ENCODE assay signal across 8 mouse cellular contexts in the genomic region with DNA sequence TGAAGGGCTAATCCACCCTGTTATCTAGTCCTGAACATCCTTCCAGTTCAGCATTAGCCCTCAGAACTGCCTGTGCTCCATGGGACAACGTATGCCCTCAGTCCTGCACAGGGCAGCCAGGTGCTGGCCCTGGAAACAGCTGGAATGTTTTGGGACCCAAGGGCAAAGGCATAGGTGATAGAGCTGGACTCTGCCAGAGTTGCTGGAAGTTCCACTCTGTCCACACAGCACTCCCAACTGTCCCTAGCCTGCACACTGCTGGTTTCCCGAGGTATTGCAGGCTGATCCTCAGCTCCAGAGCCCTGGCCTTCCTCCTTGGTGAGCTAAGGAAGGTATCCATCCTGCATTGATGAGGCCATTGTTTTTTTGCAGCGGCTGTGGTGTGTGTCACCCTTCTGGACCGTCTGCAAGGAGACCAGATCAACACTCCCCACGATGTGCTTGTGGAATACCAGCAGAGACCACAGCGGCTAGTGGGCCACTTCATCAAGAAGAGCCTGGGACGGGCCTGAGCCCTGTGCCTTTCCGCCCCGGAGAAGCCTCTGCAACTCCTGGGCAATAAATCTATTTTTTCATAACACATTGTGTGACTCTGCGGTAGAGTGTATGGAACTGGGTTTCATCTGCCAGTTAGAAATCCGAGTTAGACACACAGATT. TPM values are rescaled to one million over a fixed set of nuclear protein-coding genes. Genes with fewer than 3 reads are reported as not detected.
DNase-seq lines count a peak whose midpoint lies in the region; ATAC-seq and TF ChIP-seq lines count a peak whose summit lies in the region.

No protein-coding gene starts in this region.

- TF ChIP-seq POLR2A in brain, embryonic 14.5 days (IDR thresholded peaks at IDR 0.05; ENCODE audit: borderline replicate concordance, extremely low read depth, insufficient read depth, insufficient read length, poor library complexity, severe bottlenecking) = no peak

- no peak for ATAC-seq in hindbrain, embryonic 16.5 days
- peak; percentile 67; the same call in 1 of the 2 replicates for ATAC-seq in kidney, postnatal 0 days (replicated peaks; ENCODE audit: low FRiP score, low read depth)
- peak; percentile 48; the same call in 1 of the 2 replicates for ATAC-seq in neural tube, embryonic 11.5 days (ENCODE audit: insufficient read depth, low FRiP score, low TSS enrichment)

- WGBS in hindbrain, embryonic 10.5 days = 72% methylated on average over 11 of the region's 11 CpGs
- 76% methylated on average over 11 of the region's 11 CpGs for WGBS in hindbrain, embryonic 16.5 days
- 75% methylated on average over 11 of the region's 11 CpGs for WGBS in kidney, postnatal 0 days
- WGBS in neural tube, embryonic 11.5 days = 70% methylated on average over 11 of the region's 11 CpGs

- H3K9me3 ChIP-seq in hindbrain, embryonic 10.5 days = no peaks in the 10 kb centered on the region
- H3K9me3 ChIP-seq in hindbrain, embryonic 16.5 days (ENCODE audit: control insufficient read depth, low read length) = no peaks in the 10 kb centered on the region
- no peaks in the 10 kb centered on the region for H3K9me3 ChIP-seq in kidney, postnatal 0 days (replicated peaks; ENCODE audit: low read length)
- H3K9me3 ChIP-seq in neural tube, embryonic 11.5 days (ENCODE audit: control insufficient read depth, low read length) = no peaks in the 10 kb centered on the region

- intact Hi-C loops in gastrocnemius, postnatal 14 days (cut with DNase I; ENCODE audit: low total_unique reads) = loop anchor here (2.0 kb wide), 1 partner anchor 153 kb away; no protein-coding TSS in a partner anchor

- no peak overlapping the region for H3K27ac ChIP-seq in hindbrain, embryonic 10.5 days
- H3K27ac ChIP-seq in hindbrain, embryonic 16.5 days (ENCODE audit: low read depth, low read length) = no peak overlapping the region
- no peak overlapping the region for H3K27ac ChIP-seq in kidney, postnatal 0 days
- H3K27ac ChIP-seq in neural tube, embryonic 11.5 days (ENCODE audit: low read depth, low read length) = no peak overlapping the region

- H3K4me2 ChIP-seq in hindbrain, embryonic 16.5 days (ENCODE audit: low read length) = no peak overlapping the region
- no peak overlapping the region for H3K4me2 ChIP-seq in kidney, postnatal 0 days (ENCODE audit: low read length)
- no peak overlapping the region for H3K4me2 ChIP-seq in neural tube, embryonic 11.5 days (ENCODE audit: low read depth)

- peak; percentile 47 for TF ChIP-seq CTCF in brain, embryonic 14.5 days (IDR thresholded peaks at IDR 0.05; ENCODE audit: borderline replicate concordance, extremely low read depth, insufficient read depth, insufficient read length)
- TF ChIP-seq CTCF in kidney, postnatal 0 days (IDR thresholded peaks at IDR 0.05; ENCODE audit: low read depth) = peak; percentile 45; the same call in 1 of the 2 replicates

- no peak overlapping the region for H3K9ac ChIP-seq in hindbrain, embryonic 16.5 days (ENCODE audit: low read depth, low read length)
- H3K9ac ChIP-seq in kidney, postnatal 0 days (ENCODE audit: low read depth, low read length) = no peak overlapping the region
- no peak overlapping the region for H3K9ac ChIP-seq in neural tube, embryonic 11.5 days (ENCODE audit: low read length)

- H3K36me3 ChIP-seq in hindbrain, embryonic 10.5 days = no peaks in the 10 kb centered on the region
- H3K36me3 ChIP-seq in hindbrain, embryonic 16.5 days (ENCODE audit: control insufficient read depth, insufficient read depth, low read length) = no peaks in the 10 kb centered on the region
- no peaks in the 10 kb centered on the region for H3K36me3 ChIP-seq in kidney, postnatal 0 days (ENCODE audit: insufficient read depth, low read length)
- H3K36me3 ChIP-seq in neural tube, embryonic 11.5 days (ENCODE audit: control insufficient read depth, insufficient read depth, low read length) = no peaks in the 10 kb centered on the region

- H3K27me3 ChIP-seq in hindbrain, embryonic 10.5 days (ENCODE audit: insufficient read depth, poor library complexity, severe bottlenecking) = no peaks in the 10 kb centered on the region
- H3K27me3 ChIP-seq in hindbrain, embryonic 16.5 days (replicated peaks; ENCODE audit: control insufficient read depth, insufficient read depth, low read length) = no peaks in the 10 kb centered on the region; the same call in 1 of the 2 replicates
- no peaks in the 10 kb centered on the region for H3K27me3 ChIP-seq in kidney, postnatal 0 days (ENCODE audit: insufficient read depth, low read length)
- no peaks in the 10 kb centered on the region for H3K27me3 ChIP-seq in neural tube, embryonic 11.5 days (ENCODE audit: control insufficient read depth, insufficient read depth, low read length)

- H3K4me1 ChIP-seq in hindbrain, embryonic 10.5 days (replicated peaks) = no peaks in the 10 kb centered on the region
- H3K4me1 ChIP-seq in hindbrain, embryonic 16.5 days (ENCODE audit: control insufficient read depth, insufficient read depth, low read depth, low read length) = no peaks in the 10 kb centered on the region
- H3K4me1 ChIP-seq in kidney, postnatal 0 days (replicated peaks; ENCODE audit: insufficient read depth, low read length) = no peaks in the 10 kb centered on the region
- H3K4me1 ChIP-seq in neural tube, embryonic 11.5 days (ENCODE audit: control insufficient read depth, insufficient read depth, low read length) = no peaks in the 10 kb centered on the region

- DNase-seq in hindbrain, embryonic 10.5 days (ENCODE audit: low spot score) = peak; percentile 40
- no peak for DNase-seq in brain, embryonic 14.5 days (ENCODE audit: low read depth)
- no peak for DNase-seq in kidney, postnatal 0 days (ENCODE audit: low spot score)
- peak; percentile 46 for DNase-seq in neural tube, embryonic 11.5 days (ENCODE audit: low spot score)
- no peak for DNase-seq in thymus, adult 18-20 months
- DNase-seq in gastrocnemius, postnatal 14 days = no peak
- DNase-seq in cerebellum, adult 11 months = no peak

- H3K4me3 ChIP-seq in hindbrain, embryonic 10.5 days = no peak overlapping the region
- no peak overlapping the region for H3K4me3 ChIP-seq in hindbrain, embryonic 16.5 days (ENCODE audit: low read length)
- no peak overlapping the region for H3K4me3 ChIP-seq in kidney, postnatal 0 days (replicated peaks; ENCODE audit: low read depth, low read length)
- no peak overlapping the region for H3K4me3 ChIP-seq in neural tube, embryonic 11.5 days (ENCODE audit: low read depth, low read length)

RNA-seq across cellular contexts. Expression of a gene that starts 17.8 kb away (rescaled TPM):
- 12.0 and 14.8 TPM in 2 replicates for polyA plus RNA-seq in hindbrain, embryonic 10.5 days (2016; fragmentation: Nextera tagmentation; extraction: Ambion mirVana)
- polyA plus RNA-seq in hindbrain, embryonic 16.5 days (2015; fragmentation: Nextera tagmentation; extraction: Ambion mirVana) = 4.4 and 6.3 TPM in 2 replicates
- polyA plus RNA-seq in brain, embryonic 14.5 days (2012; rRNA removed) = 2.6 and 3.2 TPM in 2 replicates
- 18.7 and 22.2 TPM in 2 replicates for polyA plus RNA-seq in kidney, postnatal 0 days (2015; fragmentation: Nextera tagmentation; extraction: Ambion mirVana)
- polyA plus RNA-seq in neural tube, embryonic 11.5 days (2014; fragmentation: Nextera tagmentation; extraction: Ambion mirVana) = 5.7 and 5.8 TPM in 2 replicates
- 1 to 10 TPM; 1.1 to 1.3 TPM for total RNA-seq in gastrocnemius, postnatal 14 days (2021)

RNA-seq across cellular contexts. Expression of a gene that starts 56.0 kb away (rescaled TPM):
- 0.01 TPM in 2 replicates for polyA plus RNA-seq in hindbrain, embryonic 10.5 days (2016; fragmentation: Nextera tagmentation; extraction: Ambion mirVana)
- polyA plus RNA-seq in hindbrain, embryonic 16.5 days (2015; fragmentation: Nextera tagmentation; extraction: Ambion mirVana) = 0.01 and 0.02 TPM in 2 replicates
- 0.01 and 0.03 TPM in 2 replicates for polyA plus RNA-seq in brain, embryonic 14.5 days (2012; rRNA removed)
- 1.8 TPM in 2 replicates for polyA plus RNA-seq in kidney, postnatal 0 days (2015; fragmentation: Nextera tagmentation; extraction: Ambion mirVana)
- polyA plus RNA-seq in neural tube, embryonic 11.5 days (2014; fragmentation: Nextera tagmentation; extraction: Ambion mirVana) = not detected in 2 replicates
- total RNA-seq in gastrocnemius, postnatal 14 days (2021) = not detected

Comparison
In these comparisons a context has a peak if more than half of its experiments do, and no peak if none do; other contexts are left out.
1. DNase-seq: peak in hindbrain, embryonic 10.5 days (single experiment) and neural tube, embryonic 11.5 days (single experiment); none in brain, embryonic 14.5 days (single experiment), kidney, postnatal 0 days (single experiment), thymus, adult 18-20 months (0 of 2), gastrocnemius, postnatal 14 days (single experiment) and cerebellum, adult 11 months (single experiment).